In genomic region chr2:5043476-5043761, GRCm38 (mm10) we compare ENCODE assay signal across 13 mouse cellular contexts.
"Had no signal": no experiment of that assay in that cellular context is flagged by ENCODE, and none has a peak within 500 bp of the region (broad histone marks: within the 10 kb centered on the region; RNA-seq: fewer than 3 reads in every experiment).

No protein-coding gene starts in this region.

- DNase-seq: kidney, adult 2 months; kidney, postnatal 14 days; lung, postnatal 14 days; thymus, adult 2 months; thymus, postnatal 36 days had no signal

- H3K9me3 ChIP-seq: intestine, embryonic 15.5 days; kidney, embryonic 15.5 days; limb, embryonic 15.5 days; lung, embryonic 15.5 days; midbrain, embryonic 13.5 days; neural tube, embryonic 12.5 days; stomach, embryonic 15.5 days had no signal

- H3K27ac ChIP-seq: intestine, embryonic 15.5 days; kidney, embryonic 15.5 days; left cerebral cortex, adult 2 months; limb, embryonic 15.5 days; lung, embryonic 15.5 days; midbrain, embryonic 13.5 days; neural tube, embryonic 12.5 days; stomach, embryonic 15.5 days had no signal

- H3K36me3 ChIP-seq: intestine, embryonic 15.5 days; kidney, embryonic 15.5 days; limb, embryonic 15.5 days; lung, embryonic 15.5 days; midbrain, embryonic 13.5 days; neural tube, embryonic 12.5 days; stomach, embryonic 15.5 days had no signal

- ATAC-seq: intestine, embryonic 15.5 days; midbrain, embryonic 13.5 days had no signal

- H3K4me3 ChIP-seq: intestine, embryonic 15.5 days; kidney, embryonic 15.5 days; left cerebral cortex, adult 2 months; limb, embryonic 15.5 days; lung, embryonic 15.5 days; midbrain, embryonic 13.5 days; neural tube, embryonic 12.5 days; stomach, embryonic 15.5 days had no signal

- H3K4me2 ChIP-seq: intestine, embryonic 15.5 days; kidney, embryonic 15.5 days; limb, embryonic 15.5 days; lung, embryonic 15.5 days; midbrain, embryonic 13.5 days; neural tube, embryonic 12.5 days; stomach, embryonic 15.5 days had no signal

- H3K27me3 ChIP-seq: intestine, embryonic 15.5 days; kidney, embryonic 15.5 days; limb, embryonic 15.5 days; lung, embryonic 15.5 days; midbrain, embryonic 13.5 days; neural tube, embryonic 12.5 days; stomach, embryonic 15.5 days had no signal

- H3K4me1 ChIP-seq: intestine, embryonic 15.5 days; stomach, embryonic 15.5 days had no signal

- H3K9ac ChIP-seq: intestine, embryonic 15.5 days; kidney, embryonic 15.5 days; limb, embryonic 15.5 days; lung, embryonic 15.5 days; midbrain, embryonic 13.5 days; neural tube, embryonic 12.5 days; stomach, embryonic 15.5 days had no signal
